Mouse (Mus musculus) limb, embryonic 12.5 days (tissue): ENCODE measurements around the gene Scrt2. TPM values are rescaled to one million over a fixed set of nuclear protein-coding genes. Genes with fewer than 3 reads are reported as not detected.

Experiments
- ATAC-seq: fragments of 200-750 bp; cut with Nextera tagmentation; 2 replicates; pipeline ENCODE4 v1.8.0; 2017; ENCODE audit warnings: low read depth, moderate TSS enrichment; ENCODE audit not compliant: insufficient number of reproducible peaks, insufficient read depth, low FRiP score, low TSS enrichment
- H3K27ac ChIP-seq: fragments of 300-500 bp; sonication (generic); 2 replicates; pipeline ENCODE4 v1.5.1; 2016; ENCODE audit warnings: mild to moderate bottlenecking, moderate library complexity
- H3K27me3 ChIP-seq: fragments of 300-500 bp; sonication (generic); 2 replicates; pipeline ENCODE4 v1.6.1; 2016; ENCODE audit warnings: mild to moderate bottlenecking, moderate library complexity
- H3K36me3 ChIP-seq: fragments of 300-500 bp; sonication (generic); 2 replicates; pipeline ENCODE4 v1.6.1; 2016; ENCODE audit warnings: mild to moderate bottlenecking, moderate library complexity
- H3K4me1 ChIP-seq: fragments of 300-500 bp; sonication (generic); replicated peaks from 2 replicates; pipeline ENCODE4 v1.6.1; 2016
- H3K4me2 ChIP-seq: fragments of 300-500 bp; sonication (generic); 2 replicates; pipeline ENCODE4 v1.6.1; 2016; ENCODE audit warnings: mild to moderate bottlenecking, moderate library complexity
- H3K4me3 ChIP-seq: fragments of 300-500 bp; sonication (generic); replicated peaks from 2 replicates; pipeline ENCODE4 v1.5.1; 2016; ENCODE audit warnings: mild to moderate bottlenecking
- H3K9ac ChIP-seq: fragments of 300-500 bp; sonication (generic); replicated peaks from 2 replicates; pipeline ENCODE4 v1.6.1; 2016; ENCODE audit warnings: mild to moderate bottlenecking, moderate library complexity
- H3K9me3 ChIP-seq: fragments of 300-500 bp; sonication (generic); 2 replicates; pipeline ENCODE4 v1.6.1; 2016; ENCODE audit warnings: mild to moderate bottlenecking, moderate library complexity
- WGBS: fragments of 180-500 bp; shearing (Covaris S2); methylation state at CpG from one replicate; pipeline ENCODE4 v1.1.7; 2016; 5-methylcytosine and 5-hydroxymethylcytosine counted together
- polyA plus RNA-seq: library from polyadenylated mRNA; unstranded; fragments of >200 nt; fragmentation: Nextera tagmentation; extraction: Ambion mirVana; gene quantifications from 2 replicates; pipeline ENCODE4 v1.2.1, GENCODE M21; 2016

The Scrt2 gene
- polyA plus RNA-seq, 1 experiment from 2014 or later, result not detected

DNA sequence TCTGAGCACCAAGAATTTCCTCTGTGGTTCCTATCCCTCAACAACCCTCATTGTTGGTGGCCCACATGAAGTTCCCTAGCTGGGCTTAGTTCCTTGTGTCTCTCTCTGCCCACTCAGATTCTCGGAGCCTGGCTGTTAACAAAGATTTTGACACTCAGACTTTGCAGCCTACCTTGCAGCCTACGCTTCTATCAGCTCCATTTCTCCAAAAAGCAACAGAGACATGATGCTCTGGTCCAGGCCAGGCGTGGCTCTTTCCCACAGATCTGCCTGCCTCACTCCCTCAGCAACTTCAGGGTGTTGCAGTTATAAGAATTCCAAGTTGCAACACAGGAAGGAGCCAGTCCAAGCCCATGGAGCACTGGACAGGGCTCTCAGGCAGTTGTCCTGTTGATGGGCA is 48.4 kb downstream of the Scrt2 start:
- no peaks in the 10 kb centered on the region for H3K27me3 ChIP-seq
- H3K27ac ChIP-seq, result no peak overlapping the region
- WGBS, result 69% methylated on average over 3 of the region's 3 CpGs
- no peak overlapping the region for H3K4me2 ChIP-seq
- no peak for ATAC-seq
- 0 out of 2 replicates have a peak, but pooled peaks cover 3% of the 10 kb centered on the region for H3K9me3 ChIP-seq
- no peaks in the 10 kb centered on the region for H3K36me3 ChIP-seq
- H3K4me3 ChIP-seq, result no peak overlapping the region
- no peak overlapping the region for H3K9ac ChIP-seq
- peaks cover 19% of the 10 kb centered on the region for H3K4me1 ChIP-seq

DNA sequence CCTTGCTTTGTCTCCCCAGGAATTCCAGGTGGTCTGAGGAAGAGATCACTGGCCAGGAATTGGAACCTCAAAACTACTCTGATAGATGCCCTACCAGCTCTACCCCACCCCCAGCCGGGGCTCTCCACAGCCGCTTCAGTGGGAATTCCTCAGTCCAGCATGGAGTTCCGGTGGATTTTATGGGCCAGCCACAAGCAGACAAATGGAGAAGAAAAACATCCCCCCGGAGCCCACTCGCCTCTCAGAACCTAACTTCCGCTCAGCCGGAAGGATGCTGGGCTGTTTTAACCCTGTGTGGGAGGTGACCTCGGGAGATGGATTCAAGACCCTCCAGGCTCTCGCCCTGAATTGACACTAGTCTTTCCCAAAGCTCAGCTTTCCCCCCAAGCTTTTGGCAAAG is 50.7 kb downstream of the Scrt2 start:
- H3K9me3 ChIP-seq, result 0 out of 2 replicates have a peak, but pooled peaks cover 3% of the 10 kb centered on the region
- no peaks in the 10 kb centered on the region for H3K27me3 ChIP-seq
- no peak overlapping the region for H3K9ac ChIP-seq
- peaks cover 19% of the 10 kb centered on the region for H3K4me1 ChIP-seq
- peak overlapping the region; percentile 7; the same call in 1 of the 2 replicates for H3K4me2 ChIP-seq
- WGBS, result 18% methylated on average over 9 of the region's 9 CpGs
- no peak overlapping the region for H3K4me3 ChIP-seq
- no peak for ATAC-seq
- H3K36me3 ChIP-seq, result no peaks in the 10 kb centered on the region
- H3K27ac ChIP-seq, result 0 out of 2 replicates have a peak overlapping the region, but pooled peaks have one; percentile 7

DNA sequence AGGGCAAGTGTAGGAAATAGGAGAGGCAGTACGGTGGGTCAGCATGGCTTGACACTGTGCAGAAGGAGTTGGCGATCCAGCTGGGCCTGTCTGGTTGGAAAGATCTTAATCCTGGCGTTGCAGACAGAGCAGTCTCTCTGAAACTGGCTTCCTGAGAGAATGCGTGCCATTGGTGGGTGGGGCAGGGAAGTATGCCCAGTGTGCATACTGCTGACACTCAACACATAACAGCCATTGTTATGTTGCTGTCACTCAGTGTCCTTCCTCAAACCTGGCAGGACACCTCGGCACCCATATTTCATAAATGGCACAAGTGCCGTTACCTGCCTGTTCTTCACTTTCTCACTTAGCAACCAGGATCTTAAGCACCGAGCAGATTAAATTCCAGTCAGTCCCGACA is 51.4 kb downstream of the Scrt2 start:
- Histone ChIP-seq H3K4me2 (no peak overlapping the region), H3K4me1 (peaks cover 19% of the 10 kb centered on the region), H3K4me3 (no peak overlapping the region), H3K9me3 (0 out of 2 replicates have a peak, but pooled peaks cover 3% of the 10 kb centered on the region), H3K27me3 (no peaks in the 10 kb centered on the region; the same call in 1 of the 2 replicates), H3K36me3 (no peaks in the 10 kb centered on the region), H3K27ac (0 out of 2 replicates have a peak overlapping the region, but pooled peaks have one; percentile 7), H3K9ac (no peak overlapping the region)
- ATAC-seq, result no peak
- WGBS, result 67% methylated on average over 8 of the region's 8 CpGs

DNA sequence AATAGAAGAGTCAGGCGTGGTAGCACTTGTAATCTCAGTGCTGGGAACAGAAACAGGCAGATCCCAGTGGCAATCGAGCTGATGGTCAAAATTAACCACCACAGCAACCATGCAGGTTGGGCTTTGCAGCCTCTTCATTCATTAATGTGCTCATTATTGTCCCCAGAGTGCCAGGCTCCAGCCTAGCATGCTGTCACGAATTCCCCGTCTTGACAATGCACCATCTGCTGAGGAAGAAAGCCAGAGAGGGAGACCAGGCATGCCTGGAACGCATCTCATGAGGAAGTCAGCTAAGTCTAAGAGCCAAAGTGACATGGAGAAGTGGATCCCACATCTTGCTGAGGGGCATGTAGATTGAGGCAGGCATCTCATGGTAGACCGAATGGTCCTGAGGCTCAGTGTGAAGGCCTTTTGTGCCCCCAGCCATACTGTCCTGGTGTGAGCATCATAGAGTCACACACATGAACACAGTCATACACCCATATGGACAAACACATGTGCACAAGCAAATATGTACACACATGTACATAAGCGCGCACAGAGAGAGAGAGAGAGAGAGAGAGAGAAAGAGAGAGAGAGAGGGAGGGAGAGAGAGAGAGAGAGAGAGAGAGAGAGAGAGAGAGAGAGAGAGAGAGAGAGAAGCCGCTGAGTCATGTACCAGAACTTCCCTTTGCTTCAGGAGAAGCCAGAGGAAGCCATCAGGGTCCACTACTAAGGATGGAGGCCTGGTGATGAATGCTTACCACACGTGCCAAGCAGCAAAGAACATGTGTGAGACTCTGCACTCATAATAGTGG is 58.1 kb downstream of the Scrt2 start:
- H3K4me1 ChIP-seq, result peaks cover 36% of the 10 kb centered on the region
- no peak overlapping the region for H3K9ac ChIP-seq
- no peaks in the 10 kb centered on the region for H3K9me3 ChIP-seq
- peaks cover 39% of the 10 kb centered on the region for H3K27me3 ChIP-seq
- WGBS, result 72% methylated on average over 10 of the region's 10 CpGs
- no peak for ATAC-seq
- H3K36me3 ChIP-seq, result no peaks in the 10 kb centered on the region
- H3K27ac ChIP-seq, result no peak overlapping the region
- no peak overlapping the region for H3K4me3 ChIP-seq
- no peak overlapping the region for H3K4me2 ChIP-seq

DNA sequence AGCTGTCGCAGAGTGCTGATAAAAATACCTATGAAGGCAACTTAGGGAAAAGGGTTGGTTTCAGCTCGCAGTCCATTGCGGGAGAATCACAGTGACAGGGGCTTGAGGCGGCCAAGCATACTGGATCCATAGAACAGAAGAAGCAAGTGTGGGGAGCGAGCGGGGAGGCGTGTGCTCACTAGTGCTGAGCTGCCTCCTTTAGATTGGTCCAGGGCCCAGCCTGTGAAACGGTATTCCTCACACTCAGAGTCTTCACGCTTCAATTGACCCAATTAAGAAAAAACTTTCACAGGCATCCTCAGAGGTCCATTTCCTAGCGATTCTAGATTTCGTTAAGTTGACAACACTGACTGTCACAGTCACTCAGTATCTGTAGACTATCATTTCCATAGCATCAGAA is 59.6 kb downstream of the Scrt2 start:
- H3K27me3 ChIP-seq, result peaks cover 55% of the 10 kb centered on the region
- no peaks in the 10 kb centered on the region for H3K9me3 ChIP-seq
- peaks cover 39% of the 10 kb centered on the region for H3K4me1 ChIP-seq
- H3K27ac ChIP-seq, result no peak overlapping the region
- no peak overlapping the region for H3K9ac ChIP-seq
- no peaks in the 10 kb centered on the region for H3K36me3 ChIP-seq
- no peak for ATAC-seq
- H3K4me3 ChIP-seq, result no peak overlapping the region
- WGBS, result 44% methylated on average over 11 of the region's 11 CpGs
- peak overlapping the region; percentile 91; the same call in 1 of the 2 replicates for H3K4me2 ChIP-seq

DNA sequence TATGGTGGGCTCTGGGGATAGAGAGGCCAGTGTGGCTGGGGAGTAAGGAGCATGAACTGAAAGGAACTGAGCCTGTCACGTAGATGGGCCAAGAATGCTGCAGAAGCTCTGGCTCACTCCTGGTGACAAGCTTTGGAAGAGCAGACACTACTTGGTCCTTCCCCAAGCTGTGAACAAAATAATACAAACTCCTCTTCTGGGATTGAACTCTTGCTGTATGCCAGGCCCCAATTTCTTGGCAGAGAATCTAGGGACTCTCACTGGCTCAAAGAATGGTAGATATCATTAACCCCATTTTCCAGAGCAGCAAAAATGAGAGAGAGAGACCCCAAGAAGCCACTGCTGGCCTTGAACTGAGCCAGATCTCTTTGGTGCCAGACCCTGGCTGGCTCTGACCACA is 60.2 kb downstream of the Scrt2 start:
- peaks cover 60% of the 10 kb centered on the region for H3K27me3 ChIP-seq

DNA sequence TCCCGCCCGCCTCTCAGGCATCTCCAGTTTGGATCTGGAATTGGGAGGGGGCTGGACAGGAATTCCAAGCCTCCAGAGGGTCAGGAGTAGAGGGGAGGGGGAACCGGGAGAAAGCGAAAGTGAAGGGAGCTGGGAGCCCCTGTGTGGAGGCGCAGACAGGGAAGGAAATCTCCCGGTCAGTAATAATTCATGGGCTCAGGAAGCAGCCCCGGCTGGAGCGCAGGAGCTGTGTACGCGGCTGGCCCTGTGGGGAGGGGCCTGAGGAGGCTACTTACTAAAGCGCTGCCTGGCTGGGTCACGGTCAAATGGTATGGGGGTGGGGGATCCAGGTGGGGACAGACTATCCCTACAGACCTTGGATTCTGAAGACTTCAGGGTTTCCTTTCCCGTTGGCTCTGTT is 60.7 kb downstream of the Scrt2 start:
- no peaks in the 10 kb centered on the region for H3K9me3 ChIP-seq
- 0% methylated on average over 13 of the region's 13 CpGs for WGBS
- peak overlapping the region; percentile 50; the same call in 1 of the 2 replicates for H3K9ac ChIP-seq
- H3K27me3 ChIP-seq, result peaks cover 66% of the 10 kb centered on the region
- peak overlapping the region; percentile 54 for H3K4me3 ChIP-seq
- H3K36me3 ChIP-seq, result no peaks in the 10 kb centered on the region
- peak; percentile 72 for ATAC-seq
- H3K4me2 ChIP-seq, result peak overlapping the region; percentile 91
- peaks cover 39% of the 10 kb centered on the region for H3K4me1 ChIP-seq
- peak overlapping the region; percentile 75 for H3K27ac ChIP-seq

More for the DNA sequence above, 60.2 kb downstream of the Scrt2 start:
- H3K9me3 ChIP-seq, result no peaks in the 10 kb centered on the region
- WGBS, result 57% methylated on average over 1 of the region's 1 CpGs
- peaks cover 39% of the 10 kb centered on the region for H3K4me1 ChIP-seq
- 0 out of 2 replicates have a peak overlapping the region, but pooled peaks have one; percentile 50 for H3K9ac ChIP-seq
- peak overlapping the region; percentile 91 for H3K4me2 ChIP-seq
- H3K36me3 ChIP-seq, result no peaks in the 10 kb centered on the region
- peak overlapping the region; percentile 75 for H3K27ac ChIP-seq
- no peak for ATAC-seq
- H3K4me3 ChIP-seq, result peak overlapping the region; percentile 54

DNA sequence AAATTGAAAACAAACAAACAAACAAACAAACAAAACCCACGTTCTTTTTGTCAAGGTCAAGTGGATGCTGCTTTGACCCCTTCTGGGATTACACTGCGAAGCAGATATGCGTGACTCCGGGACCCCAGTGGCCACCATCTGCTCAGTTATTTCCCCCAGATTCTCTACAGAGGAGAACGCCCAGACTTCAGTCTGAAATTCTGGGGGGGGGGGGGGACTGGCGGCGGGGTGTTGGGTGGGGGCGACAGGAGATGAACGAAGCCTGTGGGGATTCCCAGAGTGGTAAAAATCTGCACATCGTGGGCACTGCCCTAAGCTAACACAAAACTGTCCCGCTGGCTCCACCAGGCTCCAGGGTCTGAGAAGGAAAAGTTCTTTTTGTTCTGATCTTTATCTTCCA is 61.2 kb downstream of the Scrt2 start:
- Histone ChIP-seq H3K9ac (no peak overlapping the region), H3K4me2 (peak overlapping the region; percentile 91), H3K9me3 (no peaks in the 10 kb centered on the region), H3K27ac (peak overlapping the region; percentile 75), H3K27me3 (peaks cover 71% of the 10 kb centered on the region), H3K36me3 (no peaks in the 10 kb centered on the region), H3K4me3 (peak overlapping the region; percentile 54), H3K4me1 (peaks cover 39% of the 10 kb centered on the region)
- 4% methylated on average over 11 of the region's 11 CpGs for WGBS
- no peak for ATAC-seq

DNA sequence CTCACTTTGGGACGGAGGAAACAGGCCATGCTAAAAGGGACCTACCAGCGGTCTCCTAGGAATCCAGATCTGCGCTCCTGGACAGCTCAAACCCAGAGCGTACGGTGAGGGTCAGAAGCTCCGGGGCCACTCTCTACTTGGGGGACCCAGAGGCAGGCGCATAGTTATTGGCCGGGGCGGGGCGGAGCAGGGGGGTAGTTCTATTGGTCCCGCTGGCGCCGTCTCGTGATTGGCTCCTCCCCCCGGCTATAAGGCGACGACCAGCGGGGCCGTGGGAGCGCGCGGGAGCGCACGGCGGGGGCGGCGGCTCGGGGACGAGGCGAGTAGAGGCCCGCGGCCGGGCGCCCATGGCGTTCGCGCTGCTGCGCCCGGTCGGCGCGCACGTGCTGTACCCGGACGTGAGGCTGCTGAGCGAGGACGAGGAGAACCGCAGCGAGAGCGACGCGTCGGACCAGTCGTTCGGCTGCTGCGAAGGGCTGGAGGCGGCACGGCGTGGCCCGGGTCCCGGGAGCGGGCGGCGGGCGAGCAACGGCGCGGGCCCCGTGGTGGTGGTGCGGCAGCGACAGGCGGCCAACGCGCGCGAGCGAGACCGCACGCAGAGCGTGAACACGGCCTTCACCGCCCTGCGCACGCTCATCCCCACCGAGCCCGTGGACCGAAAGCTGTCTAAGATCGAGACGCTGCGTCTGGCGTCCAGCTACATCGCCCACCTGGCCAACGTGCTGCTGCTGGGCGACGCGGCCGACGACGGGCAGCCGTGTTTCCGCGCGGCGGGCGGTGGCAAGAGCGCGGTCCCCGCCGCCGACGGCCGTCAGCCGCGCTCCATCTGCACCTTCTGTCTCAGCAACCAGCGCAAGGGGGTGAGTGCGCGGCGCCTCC is 62.2 kb downstream of the Scrt2 start, which contains the start of gene Tcf15:
TSS of gene Tcf15 (plus strand) at position 283 of the 879 bp plus-strand sequence.
- Histone ChIP-seq H3K9ac (peak within 1 kb of the TSS; percentile 62), H3K9me3 (no peaks in the 10 kb centered on the region), H3K4me3 (peak within 1 kb of the TSS; percentile 54), H3K36me3 (no peaks in the 10 kb centered on the region), H3K4me2 (peak within 1 kb of the TSS; percentile 91), H3K27ac (peak within 1 kb of the TSS; percentile 75), H3K27me3 (peaks cover 80% of the 10 kb centered on the region), H3K4me1 (peaks cover 39% of the 10 kb centered on the region)
- WGBS, result under 1% methylated on average over 105 of the region's 118 CpGs
- ATAC-seq, result peak; percentile 73

DNA sequence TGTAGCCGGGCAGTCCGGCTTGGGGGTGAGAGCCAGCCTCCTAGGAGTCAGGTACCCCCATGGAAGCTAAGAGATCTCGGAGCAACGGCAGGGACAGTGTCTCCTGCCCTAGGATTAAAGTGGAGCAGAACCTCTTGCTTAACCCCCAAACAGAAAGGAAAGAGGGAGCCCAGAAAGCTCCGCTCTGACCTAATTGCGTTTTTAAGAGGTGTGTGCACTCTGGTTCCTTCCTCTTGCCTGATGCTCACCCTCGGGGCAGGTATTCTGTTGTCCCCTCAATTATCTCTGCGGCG is 62.8 kb downstream of the Scrt2 start:
- Histone ChIP-seq H3K4me3 (peak overlapping the region; percentile 54), H3K4me1 (peaks cover 39% of the 10 kb centered on the region), H3K9me3 (no peaks in the 10 kb centered on the region), H3K4me2 (peak overlapping the region; percentile 91), H3K9ac (peak overlapping the region; percentile 62), H3K36me3 (no peaks in the 10 kb centered on the region), H3K27ac (no peak overlapping the region), H3K27me3 (peaks cover 80% of the 10 kb centered on the region)
- no peak for ATAC-seq
- WGBS, result 15% methylated on average over 9 of the region's 9 CpGs

DNA sequence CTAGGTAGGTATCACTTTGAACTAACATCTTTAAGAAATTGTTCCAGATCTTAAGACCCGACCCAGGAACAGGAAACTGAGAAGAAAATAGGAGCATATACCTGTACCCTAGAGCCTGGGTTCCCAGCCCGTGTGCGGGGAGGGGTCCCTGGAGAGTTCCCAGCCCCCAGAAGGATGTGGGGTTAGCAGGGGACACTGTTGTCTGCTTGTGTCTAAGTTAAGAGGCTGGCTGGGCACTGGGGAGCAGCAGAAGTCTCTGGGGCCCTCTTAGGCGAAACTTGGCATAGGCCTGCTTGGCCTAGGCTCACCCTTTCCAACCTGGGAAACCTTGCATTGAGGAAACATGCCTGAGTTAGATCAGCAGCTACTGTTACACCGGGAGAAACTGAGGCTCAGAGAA is 63.2 kb downstream of the Scrt2 start:
- WGBS, result 62% methylated on average over 5 of the region's 5 CpGs
- H3K27ac ChIP-seq, result no peak overlapping the region
- no peak overlapping the region for H3K9ac ChIP-seq
- H3K27me3 ChIP-seq, result peaks cover 80% of the 10 kb centered on the region
- H3K36me3 ChIP-seq, result no peaks in the 10 kb centered on the region
- H3K9me3 ChIP-seq, result no peaks in the 10 kb centered on the region
- peaks cover 39% of the 10 kb centered on the region for H3K4me1 ChIP-seq
- H3K4me3 ChIP-seq, result peak overlapping the region; percentile 54
- no peak for ATAC-seq
- H3K4me2 ChIP-seq, result peak overlapping the region; percentile 91
